Mouse (Mus musculus): ENCODE measurements around the gene Scn2b.

GRCm38 (mm10) chr9:45119316-45119953 lies 1.9 kb downstream of the Scn2b start:
- TF ChIP-seq CTCF (IDR thresholded peaks at IDR 0.05; ENCODE audit: low read depth, low read length) (no peak), POLR2A (IDR thresholded peaks at IDR 0.05; ENCODE audit: extremely low read depth, insufficient read depth, low read length) (no peak)
